Mouse (Mus musculus) cortical plate, adult 2 months (tissue): ENCODE results near the gene Gm17545.

Source experiments
- CTCF ChIP-seq: fragments of 200-500 bp; IDR thresholded peaks from 2 replicates; pipeline ENCODE4 v1.5.1; 2011; ENCODE audit warnings: mild to moderate bottlenecking, control low read depth, low read length; ENCODE audit not compliant: insufficient read depth; ENCODE audit errors: extremely low read depth
- POLR2A ChIP-seq: fragments of 200-500 bp; IDR thresholded peaks from 2 replicates; pipeline ENCODE4 v1.6.1; 2011; ENCODE audit warnings: mild to moderate bottlenecking, low read length, control low read depth; ENCODE audit not compliant: insufficient read depth; ENCODE audit errors: extremely low read depth

DNA sequence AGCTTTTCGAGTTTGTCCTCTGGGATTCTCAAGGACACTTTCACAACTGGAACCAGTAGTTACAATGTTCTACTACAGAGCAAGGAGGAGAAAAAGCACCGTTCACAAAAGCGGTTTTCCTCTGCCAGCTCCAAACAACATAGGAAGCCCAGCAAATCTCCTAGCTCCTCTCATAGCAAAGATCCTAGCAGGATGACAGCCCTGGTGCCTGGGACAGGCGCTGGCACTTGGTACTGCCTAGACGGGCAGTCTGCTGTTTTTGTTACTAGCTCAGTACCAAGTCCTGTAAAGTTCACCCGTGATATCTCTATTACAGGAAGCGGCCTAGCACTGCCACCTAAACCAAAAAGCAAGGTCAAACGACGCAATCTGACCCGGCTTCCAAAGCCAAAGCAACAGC lies 29.9 kb upstream of the Gm17545 start:
- no peak for TF ChIP-seq CTCF
- TF ChIP-seq POLR2A: no peak
